Mouse (Mus musculus) kidney, adult 2 months (tissue): ENCODE data around the gene Nelfe.

ENCODE experiments used
- CTCF ChIP-seq: fragments of 200-500 bp; conservative IDR thresholded peaks from 2 replicates; pipeline ENCODE4 v1.5.1; 2011; ENCODE audit warnings: low read depth, mild to moderate bottlenecking, control low read depth, low read length, moderate library complexity, mixed read lengths; ENCODE audit not compliant: insufficient read depth, insufficient read length
- POLR2A ChIP-seq: fragments of 200-500 bp; IDR thresholded peaks from one replicate; pipeline ENCODE4 v1.6.1; 2011; ENCODE audit warnings: low read depth, low read length, control low read depth

GRCm38 (mm10) chr17:34899890-34900243, 49.7 kb downstream of the Nelfe start:
- TF ChIP-seq POLR2A (no peak), CTCF (no peak)
